Mouse (Mus musculus) spleen, adult 10 weeks (tissue): ENCODE results near the gene Bmf. TPM values are rescaled to one million over a fixed set of nuclear protein-coding genes. Genes with fewer than 3 reads are reported as not detected.

Experiments used
- polyA plus RNA-seq: library from polyadenylated mRNA; stranded (reverse); fragments of 350-450 nt; fragmentation: Illumina TruSeq; extraction: RNeasy Lipid Tissue Mini Kit (QIAGEN cat#74804); gene quantifications from one replicate; pipeline ENCODE4 v1.2.3, GENCODE M21; 2015; ENCODE audit warnings: low replicate concordance; ENCODE audit not compliant: insufficient read depth

Bmf gene
- polyA plus RNA-seq, result 21.3 TPM

GRCm38 (mm10) chr2:118549507-118550473, at the start of gene Bmf:
TSS of gene Bmf (minus strand) at chr2:118549687.

DNA sequence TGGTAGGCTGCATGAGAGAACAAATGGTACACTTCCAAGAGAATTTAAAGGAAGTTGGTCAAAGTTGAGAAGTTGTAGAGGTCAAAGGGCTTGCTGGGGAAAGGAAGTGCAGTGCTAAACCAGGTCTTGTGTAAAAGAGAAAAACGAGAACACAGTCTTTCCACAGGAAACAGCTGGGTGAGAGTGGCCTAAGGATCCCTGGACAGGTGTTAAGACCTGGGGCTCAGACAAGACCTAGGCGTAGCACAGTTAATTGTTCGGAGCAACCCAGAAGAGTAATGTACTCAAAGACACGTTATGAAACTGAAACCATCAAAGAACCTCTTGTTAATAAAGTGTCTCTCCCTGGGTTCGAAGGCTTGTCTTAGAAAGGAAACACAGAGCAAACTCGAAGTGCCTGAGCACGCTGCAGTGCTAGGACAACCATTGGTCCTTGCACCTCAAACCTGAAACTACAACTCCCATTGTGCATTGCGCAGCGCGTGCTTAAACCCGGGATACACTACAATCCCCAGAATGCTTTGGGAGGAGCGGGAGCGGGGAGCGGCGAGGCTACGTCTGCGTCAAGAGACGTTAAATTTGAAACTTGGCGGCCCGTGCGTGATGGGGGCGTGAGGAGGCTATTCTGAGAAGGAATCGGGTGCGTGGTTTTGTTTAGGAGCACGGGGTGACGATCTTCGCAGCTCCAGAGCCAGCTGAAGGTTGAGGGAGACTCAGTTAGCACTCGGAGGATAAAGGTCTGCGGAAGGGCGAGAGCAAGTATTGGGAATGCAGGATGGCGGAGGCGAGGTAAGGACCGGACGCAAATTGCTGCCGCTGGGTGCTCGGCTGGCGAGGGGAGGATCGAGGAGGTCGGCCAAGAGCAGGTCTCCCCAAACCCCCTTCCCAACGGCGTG, 48.4 kb upstream of the Bmf start, which contains the start of gene Bub1b:
Gene Bub1b (plus strand): TSS at position 539 of the 896 bp plus-strand sequence.

GRCm38 (mm10) chr2:118479550-118479909, 70.0 kb downstream of the Bmf start, which contains the start of gene Srp14:
TSS of gene Srp14 (minus strand) at chr2:118479711.

Other genes with a start within 250 kb of the Bmf start
- gene Gpr176, start 176.3 kb downstream of the Bmf start, polyA plus RNA-seq, result 5.3 TPM
- gene Eif2ak4, start 161.1 kb downstream of the Bmf start, polyA plus RNA-seq, result 21.3 TPM
- 200 TPM for gene Srp14, start 70.0 kb downstream of the Bmf start, polyA plus RNA-seq
- gene Bub1b, start 48.5 kb upstream of the Bmf start, polyA plus RNA-seq, result 20.2 TPM
- gene Pak6, start 113.6 kb upstream of the Bmf start, polyA plus RNA-seq, result 0.19 TPM
- gene Ankrd63, start 154.3 kb upstream of the Bmf start, polyA plus RNA-seq, result not detected
- 56.9 TPM for gene Plcb2, start 178.8 kb upstream of the Bmf start, polyA plus RNA-seq
- 22.0 TPM for gene Inafm2, start 196.1 kb upstream of the Bmf start, polyA plus RNA-seq
- gene Ccdc9b, start 213.0 kb upstream of the Bmf start, polyA plus RNA-seq, result 6.8 TPM
- not detected for gene Phgr1, start 223.1 kb upstream of the Bmf start, polyA plus RNA-seq
- gene Disp2, start 230.0 kb upstream of the Bmf start, polyA plus RNA-seq, result 0.12 TPM